Mouse (Mus musculus) neural tube, embryonic 12.5 days (tissue): ENCODE data around the gene Apol9a. TPM values are rescaled to one million over a fixed set of nuclear protein-coding genes. Genes with fewer than 3 reads are reported as not detected.
"Not testable (repeated sequence)": the region's sequence is repeated elsewhere in the genome, so short reads cannot be mapped to it uniquely, and the experiment has no call there.

Experiments
- ATAC-seq: fragments of 200-750 bp; cut with Nextera tagmentation; 2 replicates; pipeline ENCODE4 v1.8.0; 2017; ENCODE audit warnings: low read depth, mild to moderate bottlenecking, moderate TSS enrichment, moderate library complexity; ENCODE audit not compliant: low FRiP score
- H3K27ac ChIP-seq: fragments of 300-500 bp; sonication (generic); 2 replicates; pipeline ENCODE4 v1.5.1; 2016
- H3K27me3 ChIP-seq: fragments of 300-500 bp; sonication (generic); replicated peaks from 2 replicates; pipeline ENCODE4 v1.6.1; 2016; ENCODE audit warnings: mild to moderate bottlenecking
- H3K36me3 ChIP-seq: fragments of 300-500 bp; sonication (generic); 2 replicates; pipeline ENCODE4 v1.6.1; 2016; ENCODE audit warnings: mild to moderate bottlenecking
- H3K4me1 ChIP-seq: fragments of 300-500 bp; sonication (generic); 2 replicates; pipeline ENCODE4 v1.6.1; 2016
- H3K4me2 ChIP-seq: fragments of 300-500 bp; sonication (generic); replicated peaks from 2 replicates; pipeline ENCODE4 v1.6.1; 2016; ENCODE audit warnings: mild to moderate bottlenecking
- H3K4me3 ChIP-seq: fragments of 300-500 bp; sonication (generic); 2 replicates; pipeline ENCODE4 v1.5.1; 2016
- H3K9ac ChIP-seq: fragments of 300-500 bp; sonication (generic); 2 replicates; pipeline ENCODE4 v1.6.1; 2016; ENCODE audit warnings: mild to moderate bottlenecking
- H3K9me3 ChIP-seq: fragments of 300-500 bp; sonication (generic); 2 replicates; pipeline ENCODE4 v1.6.1; 2016; ENCODE audit warnings: mild to moderate bottlenecking
- WGBS: fragments of 180-500 bp; shearing (Covaris S2); methylation state at CpG from one replicate; pipeline ENCODE4 v1.1.7; 2016; 5-methylcytosine and 5-hydroxymethylcytosine counted together
- polyA plus RNA-seq: library from polyadenylated mRNA; unstranded; fragments of >200 nt; fragmentation: Nextera tagmentation; extraction: Ambion mirVana; gene quantifications from 2 replicates; pipeline ENCODE4 v1.2.1, GENCODE M21; 2016

Apol9a gene
- polyA plus RNA-seq = 0.24 TPM in 1 of 2 replicates, not detected in the other

DNA sequence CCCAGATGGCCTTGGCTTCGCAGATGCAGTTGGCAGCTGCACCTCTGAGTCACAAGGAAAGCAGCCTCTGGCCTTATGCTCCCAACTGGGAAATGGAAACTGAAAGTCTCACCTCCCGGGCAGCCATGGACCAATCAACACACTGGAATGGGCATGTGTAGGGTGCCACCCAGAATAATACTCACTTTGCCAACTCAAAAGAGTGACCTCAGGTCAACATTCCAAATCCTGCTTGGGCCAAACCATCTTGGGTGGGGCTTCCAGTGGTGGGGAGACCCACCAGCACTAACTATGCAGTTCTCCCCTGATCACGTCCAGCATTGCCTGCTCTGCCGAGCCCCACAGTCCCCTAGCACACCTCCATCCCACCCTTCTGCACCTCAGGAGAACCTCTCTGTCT is at the start of gene Apol9a:
TSS of gene Apol9a (minus strand) at position 101 of the 400 bp plus-strand sequence.
- not testable (repeated sequence) for H3K4me3 ChIP-seq, H3K27ac ChIP-seq, H3K4me1 ChIP-seq, H3K4me2 ChIP-seq, H3K27me3 ChIP-seq, H3K36me3 ChIP-seq, ATAC-seq, H3K9me3 ChIP-seq, H3K9ac ChIP-seq
- WGBS = 100% methylated on average over 1 of the region's 4 CpGs

DNA sequence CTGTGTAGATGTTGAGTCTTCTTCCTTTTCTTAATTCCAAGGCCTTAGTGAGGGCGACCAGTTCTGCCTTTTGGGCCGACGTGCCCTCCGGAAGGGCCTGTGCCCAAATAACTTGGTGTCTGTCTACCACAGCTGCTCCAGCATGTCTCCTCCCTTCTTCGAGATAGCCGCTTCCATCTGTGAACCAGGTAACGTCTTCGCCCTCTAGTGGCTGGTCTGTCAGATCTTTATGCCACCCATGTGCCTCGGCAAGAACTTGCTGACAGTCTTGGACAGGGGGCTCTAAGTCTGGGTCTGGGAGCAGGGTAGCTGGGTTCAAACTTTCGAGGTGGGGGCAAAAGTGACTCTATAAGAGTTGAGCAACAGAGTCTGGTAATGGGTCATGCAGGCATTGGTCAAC is 39.0 kb upstream of the Apol9a start:
- H3K9me3 ChIP-seq, H3K36me3 ChIP-seq, H3K27ac ChIP-seq, H3K4me3 ChIP-seq, H3K9ac ChIP-seq, H3K27me3 ChIP-seq, ATAC-seq, H3K4me1 ChIP-seq, H3K4me2 ChIP-seq: not testable (repeated sequence)
- WGBS = 58% methylated on average over 10 of the region's 10 CpGs

DNA sequence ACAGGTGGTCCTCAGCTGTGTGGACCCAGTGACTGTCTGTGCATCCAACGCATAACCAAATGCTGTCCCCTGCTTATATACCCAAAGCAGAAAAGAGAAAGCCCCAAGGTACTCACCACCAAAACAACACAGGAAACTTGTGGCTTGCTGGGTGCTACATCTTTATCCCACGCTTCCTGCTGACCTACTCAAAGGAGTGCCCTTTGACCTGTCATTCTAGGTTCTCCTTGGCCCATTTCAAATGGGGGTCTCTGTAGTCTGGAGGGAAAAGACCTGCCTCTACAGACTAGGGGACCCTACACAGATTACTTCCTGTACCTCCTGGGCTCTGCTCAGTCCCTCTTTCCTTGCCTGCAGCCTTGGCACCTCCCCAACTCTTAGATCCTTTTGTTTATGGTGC is 36.5 kb upstream of the Apol9a start, which contains the start of gene Apol7b:
TSS of gene Apol7b (minus strand) at position 101 of the 400 bp plus-strand sequence.
- H3K9me3 ChIP-seq, H3K9ac ChIP-seq, H3K36me3 ChIP-seq, H3K4me3 ChIP-seq, H3K27me3 ChIP-seq, ATAC-seq, H3K4me1 ChIP-seq, H3K4me2 ChIP-seq, H3K27ac ChIP-seq: not testable (repeated sequence)
- 85% methylated on average over 2 of the region's 2 CpGs for WGBS

DNA sequence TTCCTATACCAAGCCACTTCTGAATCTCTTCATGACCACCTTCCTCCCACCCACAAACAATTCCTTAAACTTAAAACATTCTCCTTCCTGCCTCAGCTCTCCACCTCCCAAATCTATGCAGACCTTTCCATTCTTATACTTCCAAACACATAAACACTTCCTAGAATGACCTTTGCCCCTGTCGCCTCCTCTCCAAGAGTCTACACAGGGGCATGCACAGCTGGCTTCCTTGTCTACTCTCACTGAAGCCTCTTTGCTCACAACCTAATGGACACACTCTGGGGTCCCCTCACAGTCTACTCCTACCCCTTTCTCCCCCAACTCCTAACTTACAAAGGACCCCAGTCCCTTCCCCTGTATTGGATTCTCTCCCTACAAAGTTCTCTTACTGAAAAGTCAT is 34.7 kb upstream of the Apol9a start:
- H3K27ac ChIP-seq, H3K36me3 ChIP-seq, ATAC-seq, H3K9ac ChIP-seq, H3K4me1 ChIP-seq, H3K9me3 ChIP-seq, H3K4me2 ChIP-seq, H3K27me3 ChIP-seq, H3K4me3 ChIP-seq: not testable (repeated sequence)
- 95% methylated on average over 1 of the region's 1 CpGs for WGBS

DNA sequence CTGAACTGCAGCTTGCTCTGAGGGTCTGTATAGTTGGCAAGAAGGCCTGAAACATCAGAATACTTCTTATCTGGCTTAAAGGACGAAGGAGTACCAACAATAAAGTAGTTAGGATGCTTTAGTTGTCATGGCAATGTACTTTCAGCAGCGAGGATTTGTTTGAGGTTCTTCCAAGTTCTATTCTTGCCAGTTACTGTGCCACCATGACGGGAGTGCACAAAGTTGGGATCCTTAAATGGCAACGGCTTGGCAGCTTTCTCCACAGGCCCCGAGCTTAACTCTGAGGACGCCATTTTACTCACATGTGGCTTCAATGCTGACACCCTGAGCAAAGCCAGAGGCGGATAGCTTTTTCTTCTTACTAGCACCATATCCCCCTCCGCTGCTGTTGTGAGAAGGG is 33.8 kb upstream of the Apol9a start:
- not testable (repeated sequence) for H3K36me3 ChIP-seq, ATAC-seq, H3K9me3 ChIP-seq, H3K27ac ChIP-seq, H3K4me1 ChIP-seq, H3K9ac ChIP-seq, H3K27me3 ChIP-seq, H3K4me2 ChIP-seq, H3K4me3 ChIP-seq
- WGBS = 83% methylated on average over 8 of the region's 8 CpGs

DNA sequence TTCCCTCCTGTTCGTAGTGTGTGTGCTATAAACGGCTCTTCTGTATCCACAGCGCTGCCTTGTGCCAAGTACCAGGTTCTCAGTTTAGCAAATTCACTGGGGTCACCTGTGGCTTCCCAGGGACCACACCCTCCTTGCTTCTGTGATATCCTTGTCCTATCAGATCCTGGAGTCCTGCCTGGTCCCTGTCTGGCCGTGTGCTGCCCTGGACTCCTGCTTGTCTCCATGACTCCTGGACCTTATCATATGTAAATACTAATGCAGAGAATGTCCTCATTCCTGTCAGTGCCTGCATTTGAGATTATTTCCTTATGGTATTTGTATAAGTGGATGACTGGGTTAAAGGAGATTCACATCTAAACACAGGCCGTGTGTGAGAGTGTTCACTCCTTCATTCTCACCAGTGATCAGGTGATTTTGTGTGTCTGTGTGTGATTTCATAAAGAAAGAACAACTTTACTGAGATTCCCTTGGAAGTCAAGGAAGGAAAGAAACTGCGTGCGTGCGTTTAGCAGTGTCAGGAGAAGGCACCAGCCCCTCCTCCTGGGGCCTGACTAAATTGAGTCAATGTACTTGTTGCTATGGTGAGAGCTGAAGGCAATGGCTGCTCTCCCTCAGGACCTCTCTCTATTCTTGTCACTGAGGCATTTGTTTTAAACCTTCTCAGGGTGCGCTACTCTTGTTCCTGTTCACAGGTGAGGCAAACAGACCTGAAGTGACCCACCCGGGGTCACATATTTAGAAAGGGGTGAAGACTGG is 17.9 kb upstream of the Apol9a start:
- not testable (repeated sequence) for H3K4me2 ChIP-seq, H3K9ac ChIP-seq, ATAC-seq, H3K4me1 ChIP-seq, H3K36me3 ChIP-seq, H3K27me3 ChIP-seq, H3K27ac ChIP-seq, H3K4me3 ChIP-seq, H3K9me3 ChIP-seq
- WGBS = 76% methylated on average over 9 of the region's 10 CpGs

DNA sequence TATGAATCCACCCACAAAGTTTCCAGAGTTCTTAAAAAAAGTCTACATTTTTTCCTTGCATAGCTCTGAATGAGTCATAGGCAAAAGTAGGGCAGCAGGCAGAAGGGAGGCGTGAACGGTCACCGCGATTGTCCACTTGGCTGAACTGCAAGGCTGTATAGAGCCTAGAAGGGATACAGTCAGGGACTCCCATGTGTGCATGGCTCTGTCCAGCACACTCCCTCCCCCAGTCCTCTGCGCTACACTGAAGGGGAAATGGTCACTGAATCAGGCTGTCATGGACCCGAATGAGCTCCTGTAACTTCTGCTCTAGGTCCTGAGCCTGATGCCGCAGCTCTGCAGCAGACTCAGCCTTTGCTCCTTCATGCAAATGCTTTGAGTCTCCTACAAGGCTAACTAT is 12.0 kb upstream of the Apol9a start:
- H3K4me3 ChIP-seq, H3K27ac ChIP-seq: not testable (repeated sequence)

DNA sequence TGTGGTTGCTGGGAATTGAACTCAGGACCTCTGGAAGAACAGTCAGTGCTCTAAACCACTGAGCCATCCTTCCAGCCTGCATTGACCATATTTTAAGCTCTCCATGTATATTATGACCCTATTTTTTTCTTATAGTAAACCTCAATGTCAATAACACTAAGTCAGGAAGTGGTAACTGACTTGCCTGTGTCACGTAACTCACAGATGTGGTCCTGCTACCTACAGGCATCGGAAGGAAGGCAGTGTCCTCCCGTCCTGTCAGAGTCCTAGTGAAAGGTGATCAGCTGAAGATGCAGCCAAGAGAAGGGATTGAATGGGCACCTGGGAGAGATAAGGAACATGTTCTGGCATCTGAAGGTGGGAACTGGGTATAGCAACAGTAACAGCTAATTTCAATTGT is 8.7 kb upstream of the Apol9a start:
- not testable (repeated sequence) for H3K9ac ChIP-seq, H3K4me1 ChIP-seq, H3K4me3 ChIP-seq, ATAC-seq, H3K27me3 ChIP-seq, H3K27ac ChIP-seq, H3K36me3 ChIP-seq, H3K4me2 ChIP-seq, H3K9me3 ChIP-seq
- WGBS = no CpG with 5 or more reads among the region's 3 CpGs

More for the DNA sequence above, 12.0 kb upstream of the Apol9a start:
- H3K9ac ChIP-seq, ATAC-seq, H3K9me3 ChIP-seq, H3K36me3 ChIP-seq, H3K27me3 ChIP-seq, H3K4me2 ChIP-seq, H3K4me1 ChIP-seq: not testable (repeated sequence)
- WGBS = 84% methylated on average over 3 of the region's 7 CpGs

DNA sequence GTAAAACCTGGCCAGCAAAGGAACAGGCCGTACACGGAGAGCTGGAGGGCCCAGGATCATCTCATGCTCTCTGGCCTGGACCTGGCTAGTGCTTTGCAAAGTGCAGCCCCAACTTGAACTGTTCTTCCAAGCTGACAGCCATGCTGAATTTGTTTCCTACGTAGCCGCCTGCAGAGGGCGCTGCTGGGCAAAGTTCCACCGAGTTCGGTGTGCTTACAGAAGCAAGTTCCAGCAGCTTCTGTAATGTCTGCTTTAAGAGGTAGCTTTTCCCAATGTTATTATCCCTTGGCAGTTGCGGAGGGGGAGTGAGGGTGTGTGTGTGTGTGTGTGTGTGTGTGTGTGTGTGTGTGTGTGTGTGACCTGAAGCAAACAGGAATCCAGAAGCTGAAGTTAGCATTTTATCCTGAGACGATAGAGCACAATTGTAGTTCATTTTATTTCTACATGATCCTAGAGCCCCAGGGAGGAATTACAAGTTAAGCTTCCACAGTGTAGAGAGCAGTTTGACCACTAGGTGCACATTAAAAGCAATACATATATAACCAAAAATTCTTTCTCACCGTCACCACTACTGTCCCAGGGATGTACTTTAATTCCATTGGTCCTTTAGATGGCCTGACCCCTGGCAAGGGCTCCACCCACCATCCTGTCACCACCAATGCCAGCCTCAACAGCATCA is 5.9 kb upstream of the Apol9a start:
- not testable (repeated sequence) for H3K4me1 ChIP-seq, H3K4me3 ChIP-seq, H3K36me3 ChIP-seq, H3K4me2 ChIP-seq, H3K27ac ChIP-seq, H3K27me3 ChIP-seq, H3K9me3 ChIP-seq, ATAC-seq, H3K9ac ChIP-seq
- WGBS = 14% methylated on average over 5 of the region's 10 CpGs

DNA sequence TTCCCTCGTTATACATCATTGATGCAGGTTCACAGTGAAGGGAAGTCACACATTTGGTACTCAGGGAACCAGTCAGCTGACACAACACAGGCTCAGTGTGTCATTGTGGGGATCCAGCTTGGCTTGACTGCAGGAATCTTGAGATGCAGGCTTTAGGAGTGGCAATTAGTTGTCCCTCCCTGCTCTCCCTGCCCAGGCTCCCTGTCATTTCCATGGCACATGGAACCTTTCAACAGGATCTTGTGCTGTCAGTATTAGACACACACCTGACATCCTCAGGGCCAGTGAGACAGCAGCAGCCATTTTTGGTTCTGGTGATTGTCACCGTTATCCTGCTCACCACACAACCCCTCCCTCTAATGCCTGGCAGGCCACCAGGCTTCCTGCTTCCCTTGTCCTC is 4.7 kb upstream of the Apol9a start:
- not testable (repeated sequence) for H3K4me2 ChIP-seq, H3K27me3 ChIP-seq, H3K4me1 ChIP-seq, H3K9ac ChIP-seq, H3K4me3 ChIP-seq, H3K27ac ChIP-seq, H3K36me3 ChIP-seq, H3K9me3 ChIP-seq, ATAC-seq
- WGBS = 79% methylated on average over 2 of the region's 2 CpGs

DNA sequence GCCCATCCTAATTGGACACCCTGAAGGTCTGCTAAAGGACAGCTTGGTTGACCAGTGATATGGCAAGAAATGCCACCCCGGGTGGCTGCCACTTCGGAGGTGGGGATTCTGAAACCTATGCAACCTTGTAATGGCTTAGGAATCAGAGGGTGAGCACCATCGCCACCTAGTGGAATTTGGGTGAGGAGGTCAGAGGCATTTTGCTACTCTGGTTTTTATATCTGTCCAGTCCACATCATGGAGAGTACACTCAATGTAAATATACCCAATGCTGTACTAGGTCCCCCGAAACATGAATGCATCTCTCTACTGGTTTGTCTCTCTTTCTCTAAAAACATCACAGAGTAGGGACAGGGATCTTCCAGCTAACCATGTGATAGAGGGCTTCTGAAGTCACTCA is 1.8 kb upstream of the Apol9a start:
- not testable (repeated sequence) for H3K9ac ChIP-seq, H3K9me3 ChIP-seq, H3K4me1 ChIP-seq, H3K27me3 ChIP-seq, H3K27ac ChIP-seq, H3K4me2 ChIP-seq, H3K36me3 ChIP-seq, H3K4me3 ChIP-seq, ATAC-seq
- WGBS = 41% methylated on average over 4 of the region's 4 CpGs

DNA sequence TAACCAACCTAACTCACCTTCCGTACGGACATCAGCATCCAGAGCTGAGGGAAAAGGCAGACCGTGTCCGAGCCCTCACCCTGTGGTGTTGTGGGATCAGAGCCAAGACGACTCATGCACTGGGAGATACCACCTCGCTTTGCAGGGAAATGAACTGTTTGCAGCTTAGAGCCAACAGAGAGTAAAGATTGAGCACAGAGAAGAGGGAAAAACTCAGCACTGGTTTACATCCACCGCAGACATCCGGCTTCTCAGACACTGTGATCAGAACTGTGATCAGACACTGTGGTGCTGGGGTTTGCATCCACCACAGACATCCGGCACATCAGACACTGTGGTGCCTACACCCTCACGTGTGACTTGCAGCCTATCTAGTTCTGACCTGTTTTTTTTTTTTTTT is 4.6 kb downstream of the Apol9a start:
- H3K4me2 ChIP-seq, H3K9ac ChIP-seq, H3K4me3 ChIP-seq, H3K4me1 ChIP-seq, H3K36me3 ChIP-seq, H3K27me3 ChIP-seq, H3K9me3 ChIP-seq, ATAC-seq, H3K27ac ChIP-seq: not testable (repeated sequence)
- WGBS = 85% methylated on average over 10 of the region's 10 CpGs

DNA sequence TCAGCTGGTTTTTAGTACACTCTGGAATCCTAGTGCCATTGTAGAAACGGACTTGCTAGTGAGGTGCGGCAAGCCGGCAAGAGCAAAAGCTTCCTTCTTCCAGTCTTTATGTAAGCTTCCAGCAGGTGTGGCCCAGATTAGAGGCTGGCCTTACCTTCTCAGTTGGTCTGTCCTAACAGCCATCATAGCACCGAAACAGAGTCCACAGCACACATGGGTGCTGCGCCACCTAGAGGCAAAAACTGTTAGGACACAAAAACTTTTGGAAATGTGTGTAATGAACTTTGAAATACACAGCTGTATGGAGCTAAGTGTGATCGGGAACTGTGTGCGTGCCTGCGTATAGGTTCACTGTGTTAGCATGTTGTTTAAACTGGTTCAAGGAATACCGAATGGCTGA is 11.9 kb downstream of the Apol9a start, which contains the start of gene Apol7a:
TSS of gene Apol7a (minus strand) at position 84 of the 400 bp plus-strand sequence.
- H3K9ac ChIP-seq, H3K9me3 ChIP-seq, H3K36me3 ChIP-seq, H3K4me1 ChIP-seq, H3K27ac ChIP-seq, ATAC-seq, H3K4me3 ChIP-seq, H3K27me3 ChIP-seq, H3K4me2 ChIP-seq: not testable (repeated sequence)
- 62% methylated on average over 9 of the region's 9 CpGs for WGBS
